Mouse (Mus musculus) right cerebral cortex, postnatal 14 days (tissue): ENCODE measurements at regions not wholly inside any gene's neighbourhood (a gene's known extent, or its start where the extent isn't known, plus 50 kb on each side); places are given as distances from the start of the nearest gene placed in this dataset.
"Not testable (repeated sequence)": the region's sequence is repeated elsewhere in the genome, so short reads cannot be mapped to it uniquely, and the experiment has no call there.

ENCODE experiments used
- DNase-seq: peaks from one replicate; pipeline ENCODE4 v3.0.0; 2022

GRCm38 (mm10) chr4:84173441-84173840 lies 501.6 kb downstream of the Bnc2 start:
- no peak for DNase-seq

GRCm38 (mm10) chr4:84176457-84176856 lies 498.6 kb downstream of the Bnc2 start:
- not testable (repeated sequence) for DNase-seq

GRCm38 (mm10) chr4:84177827-84178226 lies 497.2 kb downstream of the Bnc2 start:
- no peak for DNase-seq

- DNase-seq = no peak
Measured at GRCm38 (mm10) chr4:84184436-84184835, 490.6 kb downstream of the Bnc2 start.

GRCm38 (mm10) chr4:84184844-84185243 lies 490.2 kb downstream of the Bnc2 start:
- no peak for DNase-seq

GRCm38 (mm10) chr4:84189315-84189714 lies 485.8 kb downstream of the Bnc2 start:
- no peak for DNase-seq

GRCm38 (mm10) chr4:84191303-84191702 lies 483.8 kb downstream of the Bnc2 start:
- no peak for DNase-seq

- no peak for DNase-seq
Measured at GRCm38 (mm10) chr4:84192301-84192700, 482.8 kb downstream of the Bnc2 start.

- no peak for DNase-seq
Measured at GRCm38 (mm10) chr4:84196732-84197131, 478.3 kb downstream of the Bnc2 start.

- DNase-seq = no peak
Measured at GRCm38 (mm10) chr4:84198176-84198575, 476.9 kb downstream of the Bnc2 start.

GRCm38 (mm10) chr4:84199181-84199656 lies 475.9 kb downstream of the Bnc2 start:
- no peak for DNase-seq

GRCm38 (mm10) chr4:84201001-84201400 lies 474.1 kb downstream of the Bnc2 start:
- DNase-seq = no peak

- DNase-seq = no peak
Measured at GRCm38 (mm10) chr4:84202231-84202630, 472.8 kb downstream of the Bnc2 start.

- no peak for DNase-seq
Measured at GRCm38 (mm10) chr4:84203680-84204079, 471.4 kb downstream of the Bnc2 start.

- DNase-seq = no peak
Measured at GRCm38 (mm10) chr4:84204777-84205176, 470.3 kb downstream of the Bnc2 start.

GRCm38 (mm10) chr4:84208175-84208574 lies 466.9 kb downstream of the Bnc2 start:
- DNase-seq = no peak

- no peak for DNase-seq
Measured at GRCm38 (mm10) chr4:84209538-84209937, 465.5 kb downstream of the Bnc2 start.

GRCm38 (mm10) chr4:84211311-84211875 lies 463.7 kb downstream of the Bnc2 start:
- DNase-seq = no peak

- DNase-seq = no peak
Measured at GRCm38 (mm10) chr4:84212004-84212403, 463.1 kb downstream of the Bnc2 start.

GRCm38 (mm10) chr4:84214523-84214922 lies 460.6 kb downstream of the Bnc2 start:
- no peak for DNase-seq

- DNase-seq = no peak
Measured at GRCm38 (mm10) chr4:84218961-84219360, 456.1 kb downstream of the Bnc2 start.

- DNase-seq = no peak
Measured at GRCm38 (mm10) chr4:84222057-84222717, 452.9 kb downstream of the Bnc2 start.

- no peak for DNase-seq
Measured at GRCm38 (mm10) chr4:84222805-84223335, 452.2 kb downstream of the Bnc2 start.

GRCm38 (mm10) chr4:84224556-84224955 lies 450.5 kb downstream of the Bnc2 start:
- DNase-seq = no peak
